22 mouse cellular contexts compared by ENCODE assay signal in genomic region chr3:103589636-103590035, GRCm38 (mm10). TPM values are rescaled to one million over a fixed set of nuclear protein-coding genes. Genes with fewer than 3 reads are reported as not detected.
"Had no signal": no experiment of that assay in that cellular context is flagged by ENCODE, and none has a peak within 500 bp of the region (broad histone marks: within the 10 kb centered on the region; RNA-seq: fewer than 3 reads in every experiment).

No protein-coding gene starts in this region.

- H3K9ac ChIP-seq: limb, embryonic 13.5 days; liver, embryonic 12.5 days; liver, embryonic 15.5 days; lung, embryonic 15.5 days; midbrain, embryonic 12.5 days; midbrain, embryonic 15.5 days; neural tube, embryonic 12.5 days; stomach, embryonic 15.5 days had no signal

- H3K27me3 ChIP-seq: limb, embryonic 13.5 days; liver, embryonic 12.5 days; liver, embryonic 15.5 days; lung, embryonic 15.5 days; midbrain, embryonic 12.5 days; midbrain, embryonic 15.5 days; neural tube, embryonic 12.5 days; stomach, embryonic 15.5 days had no signal

- H3K4me2 ChIP-seq: limb, embryonic 13.5 days; liver, embryonic 12.5 days; liver, embryonic 15.5 days; lung, embryonic 15.5 days; midbrain, embryonic 12.5 days; midbrain, embryonic 15.5 days; neural tube, embryonic 12.5 days; stomach, embryonic 15.5 days had no signal

- H3K4me3 ChIP-seq: layer of hippocampus, adult 2 months; limb, embryonic 10.5 days; limb, embryonic 13.5 days; liver, embryonic 12.5 days; liver, embryonic 15.5 days; lung, embryonic 15.5 days; midbrain, embryonic 12.5 days; midbrain, embryonic 15.5 days; neural tube, embryonic 12.5 days; stomach, embryonic 15.5 days had no signal

- ATAC-seq: liver, embryonic 12.5 days; midbrain, embryonic 15.5 days had no signal

- H3K9me3 ChIP-seq: limb, embryonic 10.5 days; limb, embryonic 13.5 days; liver, embryonic 12.5 days; liver, embryonic 15.5 days; lung, embryonic 15.5 days; midbrain, embryonic 12.5 days; midbrain, embryonic 15.5 days; neural tube, embryonic 12.5 days; stomach, embryonic 15.5 days had no signal

- H3K27ac ChIP-seq: kidney, postnatal 0 days; layer of hippocampus, adult 2 months; limb, embryonic 10.5 days; limb, embryonic 13.5 days; liver, embryonic 12.5 days; liver, embryonic 15.5 days; lung, embryonic 15.5 days; macrophage; midbrain, embryonic 12.5 days; midbrain, embryonic 15.5 days; neural tube, embryonic 12.5 days; stomach, embryonic 15.5 days had no signal

- H3K36me3 ChIP-seq: limb, embryonic 10.5 days; limb, embryonic 13.5 days; liver, embryonic 12.5 days; liver, embryonic 15.5 days; lung, embryonic 15.5 days; midbrain, embryonic 12.5 days; midbrain, embryonic 15.5 days; stomach, embryonic 15.5 days had no signal

- DNase-seq: kidney, postnatal 25 days; layer of hippocampus, adult 9-11 months; liver; lung, adult 18-20 months; lung, postnatal 14 days; retina, postnatal 1 day; right cerebral cortex, postnatal 25 days; spleen, adult 18-20 months; thymus, postnatal 25 days had no signal

- H3K4me1 ChIP-seq: limb, embryonic 10.5 days; liver, embryonic 12.5 days; liver, embryonic 15.5 days; midbrain, embryonic 12.5 days; midbrain, embryonic 15.5 days; neural tube, embryonic 12.5 days; stomach, embryonic 15.5 days had no signal

RNA-seq across cellular contexts. Expression of gene Syt6, which starts 14.6 kb away (rescaled TPM):
- total RNA-seq: megakaryocyte, adult 5-6 weeks had no signal
- polyA plus RNA-seq: macrophage had no signal

RNA-seq across cellular contexts. Expression of gene Atg4a-ps, which starts 56.2 kb away (rescaled TPM):
- polyA plus RNA-seq: limb, embryonic 10.5 days; midbrain, embryonic 15.5 days; neural tube, embryonic 12.5 days had no signal
